Mouse (Mus musculus): ENCODE data around the gene Lsamp. TPM values are rescaled to one million over a fixed set of nuclear protein-coding genes. Genes with fewer than 3 reads are reported as not detected.

Lsamp gene
- polyA plus RNA-seq, 1 experiment from 2014 or later: 8.4 TPM

- H3K9me3 ChIP-seq (replicated peaks): no peaks in the 10 kb centered on the region
- no peak overlapping the region for H3K4me3 ChIP-seq (replicated peaks)
- H3K36me3 ChIP-seq: no peaks in the 10 kb centered on the region
- no peak overlapping the region for H3K27ac ChIP-seq (replicated peaks)
- H3K27me3 ChIP-seq: no peaks in the 10 kb centered on the region
- no peaks in the 10 kb centered on the region for H3K4me1 ChIP-seq
- H3K4me2 ChIP-seq (replicated peaks): no peak overlapping the region
- WGBS: 87% methylated on average over 2 of the region's 2 CpGs
- no peak overlapping the region for H3K9ac ChIP-seq
- no peak for ATAC-seq (ENCODE audit: insufficient number of reproducible peaks, low FRiP score, low TSS enrichment, low read depth)
Measured at GRCm38 (mm10) chr16:41275999-41276671, 1292.0 kb downstream of the Lsamp start.

- 48% methylated on average over 3 of the region's 3 CpGs for WGBS
- no peaks in the 10 kb centered on the region for H3K4me1 ChIP-seq
- H3K4me2 ChIP-seq (replicated peaks): no peak overlapping the region
- H3K27ac ChIP-seq (replicated peaks): no peak overlapping the region
- no peaks in the 10 kb centered on the region for H3K36me3 ChIP-seq
- no peak overlapping the region for H3K4me3 ChIP-seq (replicated peaks)
- H3K9ac ChIP-seq: no peak overlapping the region
- no peak for ATAC-seq (ENCODE audit: insufficient number of reproducible peaks, low FRiP score, low TSS enrichment, low read depth)
- H3K27me3 ChIP-seq: no peaks in the 10 kb centered on the region
- no peaks in the 10 kb centered on the region for H3K9me3 ChIP-seq (replicated peaks)
Measured at GRCm38 (mm10) chr16:41317992-41318391, 1333.8 kb downstream of the Lsamp start.

- 63% methylated on average over 1 of the region's 1 CpGs for WGBS
- Histone ChIP-seq H3K9ac (no peak overlapping the region), H3K9me3 (replicated peaks) (no peaks in the 10 kb centered on the region), H3K27ac (replicated peaks) (no peak overlapping the region), H3K4me2 (replicated peaks) (no peak overlapping the region), H3K27me3 (no peaks in the 10 kb centered on the region), H3K36me3 (no peaks in the 10 kb centered on the region), H3K4me1 (no peaks in the 10 kb centered on the region), H3K4me3 (replicated peaks) (no peak overlapping the region)
- ATAC-seq (ENCODE audit: insufficient number of reproducible peaks, low FRiP score, low TSS enrichment, low read depth): no peak
Measured at GRCm38 (mm10) chr16:41343431-41343830, 1359.3 kb downstream of the Lsamp start.

- ATAC-seq (ENCODE audit: insufficient number of reproducible peaks, low FRiP score, low TSS enrichment, low read depth): no peak
- no peak overlapping the region for H3K9ac ChIP-seq
- no peaks in the 10 kb centered on the region for H3K27me3 ChIP-seq
- H3K36me3 ChIP-seq: no peaks in the 10 kb centered on the region
- no peaks in the 10 kb centered on the region for H3K4me1 ChIP-seq
- no peak overlapping the region for H3K27ac ChIP-seq (replicated peaks)
- H3K4me3 ChIP-seq (replicated peaks): no peak overlapping the region
- H3K9me3 ChIP-seq (replicated peaks): no peaks in the 10 kb centered on the region
- WGBS: 76% methylated on average over 2 of the region's 2 CpGs
- no peak overlapping the region for H3K4me2 ChIP-seq (replicated peaks)
Measured at GRCm38 (mm10) chr16:41365138-41365537, 1381.0 kb downstream of the Lsamp start.

- Histone ChIP-seq H3K27ac (replicated peaks) (no peak overlapping the region), H3K4me1 (no peaks in the 10 kb centered on the region), H3K9me3 (replicated peaks) (no peaks in the 10 kb centered on the region), H3K36me3 (no peaks in the 10 kb centered on the region), H3K4me3 (replicated peaks) (no peak overlapping the region), H3K27me3 (no peaks in the 10 kb centered on the region), H3K4me2 (replicated peaks) (no peak overlapping the region), H3K9ac (no peak overlapping the region)
- WGBS: 66% methylated on average over 3 of the region's 3 CpGs
- no peak for ATAC-seq (ENCODE audit: insufficient number of reproducible peaks, low FRiP score, low TSS enrichment, low read depth)
Measured at GRCm38 (mm10) chr16:41383702-41384101, 1399.5 kb downstream of the Lsamp start.

- no peaks in the 10 kb centered on the region for H3K9me3 ChIP-seq (replicated peaks)
- H3K27ac ChIP-seq (replicated peaks): no peak overlapping the region
- no peaks in the 10 kb centered on the region for H3K4me1 ChIP-seq
- H3K4me2 ChIP-seq (replicated peaks): no peak overlapping the region
- no peak for ATAC-seq (ENCODE audit: insufficient number of reproducible peaks, low FRiP score, low TSS enrichment, low read depth)
- no peaks in the 10 kb centered on the region for H3K27me3 ChIP-seq
- H3K9ac ChIP-seq: no peak overlapping the region
- H3K4me3 ChIP-seq (replicated peaks): no peak overlapping the region
- no peaks in the 10 kb centered on the region for H3K36me3 ChIP-seq
- WGBS: 70% methylated on average over 1 of the region's 1 CpGs
Measured at GRCm38 (mm10) chr16:41384288-41384687, 1400.1 kb downstream of the Lsamp start.

- no peak for ATAC-seq (ENCODE audit: insufficient number of reproducible peaks, low FRiP score, low TSS enrichment, low read depth)
- WGBS: 57% methylated on average over 7 of the region's 7 CpGs
Measured at GRCm38 (mm10) chr16:41408850-41409249, 1424.7 kb downstream of the Lsamp start.

GRCm38 (mm10) chr16:41410671-41411070 lies 1426.5 kb downstream of the Lsamp start:
- Histone ChIP-seq H3K36me3 (no peaks in the 10 kb centered on the region), H3K4me1 (no peaks in the 10 kb centered on the region), H3K9me3 (replicated peaks) (no peaks in the 10 kb centered on the region), H3K4me3 (replicated peaks) (no peak overlapping the region), H3K27ac (replicated peaks) (no peak overlapping the region), H3K27me3 (no peaks in the 10 kb centered on the region), H3K4me2 (replicated peaks) (no peak overlapping the region), H3K9ac (no peak overlapping the region)
- WGBS: 82% methylated on average over 3 of the region's 3 CpGs
- ATAC-seq (ENCODE audit: insufficient number of reproducible peaks, low FRiP score, low TSS enrichment, low read depth): no peak

More at GRCm38 (mm10) chr16:41408850-41409249, 1424.7 kb downstream of the Lsamp start:
- no peaks in the 10 kb centered on the region for H3K27me3 ChIP-seq
- no peaks in the 10 kb centered on the region for H3K36me3 ChIP-seq
- no peak overlapping the region for H3K4me2 ChIP-seq (replicated peaks)
- no peaks in the 10 kb centered on the region for H3K4me1 ChIP-seq
- H3K9ac ChIP-seq: no peak overlapping the region
- H3K9me3 ChIP-seq (replicated peaks): no peaks in the 10 kb centered on the region
- H3K27ac ChIP-seq (replicated peaks): no peak overlapping the region
- no peak overlapping the region for H3K4me3 ChIP-seq (replicated peaks)

- H3K9ac ChIP-seq: no peak overlapping the region
- 66% methylated on average over 5 of the region's 5 CpGs for WGBS
- no peaks in the 10 kb centered on the region for H3K4me1 ChIP-seq
- no peaks in the 10 kb centered on the region for H3K9me3 ChIP-seq (replicated peaks)
- H3K36me3 ChIP-seq: no peaks in the 10 kb centered on the region
- no peak overlapping the region for H3K4me3 ChIP-seq (replicated peaks)
- H3K4me2 ChIP-seq (replicated peaks): no peak overlapping the region
- H3K27me3 ChIP-seq: no peaks in the 10 kb centered on the region
- ATAC-seq (ENCODE audit: insufficient number of reproducible peaks, low FRiP score, low TSS enrichment, low read depth): no peak
- no peak overlapping the region for H3K27ac ChIP-seq (replicated peaks)
Measured at GRCm38 (mm10) chr16:41417363-41417762, 1433.2 kb downstream of the Lsamp start.

GRCm38 (mm10) chr16:41467391-41467790 lies 1483.2 kb downstream of the Lsamp start:
- H3K27me3 ChIP-seq: no peaks in the 10 kb centered on the region
- no peak overlapping the region for H3K27ac ChIP-seq (replicated peaks)
- no peak for ATAC-seq (ENCODE audit: insufficient number of reproducible peaks, low FRiP score, low TSS enrichment, low read depth)
- no peak overlapping the region for H3K4me3 ChIP-seq (replicated peaks)
- 87% methylated on average over 2 of the region's 2 CpGs for WGBS
- H3K9me3 ChIP-seq (replicated peaks): no peaks in the 10 kb centered on the region
- H3K9ac ChIP-seq: no peak overlapping the region
- H3K4me2 ChIP-seq (replicated peaks): no peak overlapping the region
- H3K36me3 ChIP-seq: no peaks in the 10 kb centered on the region
- H3K4me1 ChIP-seq: no peaks in the 10 kb centered on the region

- Histone ChIP-seq H3K27ac (replicated peaks) (no peak overlapping the region), H3K4me2 (replicated peaks) (no peak overlapping the region), H3K36me3 (no peaks in the 10 kb centered on the region), H3K4me1 (no peaks in the 10 kb centered on the region), H3K4me3 (replicated peaks) (no peak overlapping the region), H3K9ac (no peak overlapping the region), H3K9me3 (replicated peaks) (no peaks in the 10 kb centered on the region), H3K27me3 (no peaks in the 10 kb centered on the region)
- 70% methylated on average over 5 of the region's 5 CpGs for WGBS
- no peak for ATAC-seq (ENCODE audit: insufficient number of reproducible peaks, low FRiP score, low TSS enrichment, low read depth)
Measured at GRCm38 (mm10) chr16:41478694-41479093, 1494.5 kb downstream of the Lsamp start.

- H3K4me3 ChIP-seq (replicated peaks): no peak overlapping the region
- H3K9me3 ChIP-seq (replicated peaks): no peaks in the 10 kb centered on the region
- no peaks in the 10 kb centered on the region for H3K36me3 ChIP-seq
- H3K4me1 ChIP-seq: no peaks in the 10 kb centered on the region
- H3K27ac ChIP-seq (replicated peaks): no peak overlapping the region
- WGBS: 74% methylated on average over 1 of the region's 1 CpGs
- no peak overlapping the region for H3K9ac ChIP-seq
- H3K27me3 ChIP-seq: no peaks in the 10 kb centered on the region
- H3K4me2 ChIP-seq (replicated peaks): no peak overlapping the region
- ATAC-seq (ENCODE audit: insufficient number of reproducible peaks, low FRiP score, low TSS enrichment, low read depth): no peak
Measured at GRCm38 (mm10) chr16:41481832-41482231, 1497.7 kb downstream of the Lsamp start.

Measured in embryonic facial prominence, embryonic 15.5 days (tissue).